Comparison of ENCODE assay signal across 8 mouse cellular contexts in genomic region chr11:45805312-45805772, GRCm38 (mm10). TPM values are rescaled to one million over a fixed set of nuclear protein-coding genes. Genes with fewer than 3 reads are reported as not detected.
A peak's percentile ranks its signal among the peaks of the same experiment; 100 is the strongest.
DNase-seq lines count a peak whose midpoint lies in the region; ATAC-seq and TF ChIP-seq lines count a peak whose summit lies in the region.

No protein-coding gene starts in this region.

- 62% methylated on average over 6 of the region's 6 CpGs for WGBS in kidney, embryonic 15.5 days
- WGBS in thymus, adult 2 months = 85% methylated on average over 6 of the region's 6 CpGs

- TF ChIP-seq POLR2A in embryonic fibroblast, embryonic 13.5 days (IDR thresholded peaks at IDR 0.05; ENCODE audit: low read depth, low read length) = no peak
- no peak for TF ChIP-seq POLR2A in thymus, adult 2 months (IDR thresholded peaks at IDR 0.05; ENCODE audit: control insufficient read depth, extremely low read depth, insufficient read depth, low read length, poor library complexity)

- no peak overlapping the region for H3K4me2 ChIP-seq in kidney, embryonic 15.5 days

- no peaks in the 10 kb centered on the region for H3K27me3 ChIP-seq in kidney, embryonic 15.5 days
- no peaks in the 10 kb centered on the region for H3K27me3 ChIP-seq in thymus, adult 2 months (ENCODE audit: control insufficient read depth, insufficient read depth, low read length)

- no peaks in the 10 kb centered on the region for H3K4me1 ChIP-seq in embryonic fibroblast, embryonic 13.5 days (ENCODE audit: control insufficient read depth, insufficient read depth, low read length)
- H3K4me1 ChIP-seq in kidney, embryonic 15.5 days = peaks cover 28% of the 10 kb centered on the region
- H3K4me1 ChIP-seq in thymus, adult 2 months (replicated peaks; ENCODE audit: control insufficient read depth, insufficient read depth, low read length) = no peaks in the 10 kb centered on the region

- TF ChIP-seq CTCF in embryonic fibroblast, embryonic 13.5 days (IDR thresholded peaks at IDR 0.05; ENCODE audit: borderline replicate concordance, insufficient read depth, low read length) = no peak
- TF ChIP-seq CTCF in thymus, adult 2 months (IDR thresholded peaks at IDR 0.05; ENCODE audit: borderline replicate concordance, control insufficient read depth, extremely low read depth, insufficient read depth, low read length, poor library complexity) = no peak

- peak overlapping the region; percentile 39; the same call in 1 of the 2 replicates for H3K27ac ChIP-seq in embryonic fibroblast, embryonic 13.5 days (ENCODE audit: insufficient read depth, low read length)
- H3K27ac ChIP-seq in kidney, embryonic 15.5 days = peak overlapping the region; percentile 67
- no peak overlapping the region for H3K27ac ChIP-seq in thymus, adult 2 months (ENCODE audit: control insufficient read depth, insufficient read depth, low read length)

- no peaks in the 10 kb centered on the region for H3K9me3 ChIP-seq in kidney, embryonic 15.5 days (replicated peaks)

- peak; percentile 50 for DNase-seq in kidney, adult 11 months
- no peak for DNase-seq in kidney, postnatal 10 days
- DNase-seq in spleen, postnatal 36 days (ENCODE audit: low spot score in 2 of 2) = peak; percentile 35 to 36
- no peak for DNase-seq in cerebellum, adult 9-11 months
- DNase-seq in natural killer cell, adult 2 months (ENCODE audit: low spot score in 2 of 2) = no peak
- no peak for DNase-seq in thymus, adult 2 months

- no peaks in the 10 kb centered on the region for H3K36me3 ChIP-seq in kidney, embryonic 15.5 days
- no peaks in the 10 kb centered on the region for H3K36me3 ChIP-seq in thymus, adult 2 months (ENCODE audit: control insufficient read depth, insufficient read depth, low read length)

- no peak overlapping the region for H3K9ac ChIP-seq in kidney, embryonic 15.5 days

- peak; percentile 84 for ATAC-seq in kidney, embryonic 15.5 days (replicated peaks; ENCODE audit: low FRiP score)

- no peak overlapping the region for H3K4me3 ChIP-seq in embryonic fibroblast, embryonic 13.5 days (ENCODE audit: insufficient read depth, low read length)
- no peak overlapping the region for H3K4me3 ChIP-seq in kidney, embryonic 15.5 days (replicated peaks)
- H3K4me3 ChIP-seq in thymus, adult 2 months (ENCODE audit: control insufficient read depth, insufficient read depth, low read length) = no peak overlapping the region

RNA-seq across cellular contexts. Expression of gene Clint1, which starts 46.5 kb away (rescaled TPM):
- 106 and 109 TPM in 2 replicates for polyA plus RNA-seq in embryonic fibroblast, embryonic 13.5 days (2011; ENCODE audit: insufficient read length, low read depth, missing spikeins)
- 97.8 and 102 TPM in 2 replicates for polyA plus RNA-seq in kidney, embryonic 15.5 days (2015; fragmentation: Nextera tagmentation; extraction: Ambion mirVana)
- polyA plus RNA-seq in thymus, adult 2 months (2012; rRNA removed) = 64.6 and 70.1 TPM in 2 replicates

Comparison
In these comparisons a context has a peak if more than half of its experiments do, and no peak if none do; other contexts are left out.
1. DNase-seq: peak in kidney, adult 11 months (single experiment) and spleen, postnatal 36 days (2 of 2); none in kidney, postnatal 10 days (single experiment), cerebellum, adult 9-11 months (single experiment), natural killer cell, adult 2 months (0 of 2) and thymus, adult 2 months (single experiment).